Mouse (Mus musculus) G1E (cell line): ENCODE data around the gene Il1b. TPM values are rescaled to one million over a fixed set of nuclear protein-coding genes. Genes with fewer than 3 reads are reported as not detected.
A peak's percentile ranks its signal among the peaks of the same experiment; 100 is the strongest.

Experiments used
- ATAC-seq: 2 replicates; pipeline ENCODE4 v1.8.0; 2016; ENCODE audit warnings: mild to moderate bottlenecking; ENCODE audit not compliant: insufficient number of reproducible peaks, poor library complexity, low FRiP score, severe bottlenecking; ENCODE audit errors: extremely low read depth
- DNase-seq: peaks from one replicate; pipeline ENCODE4 v3.0.0; 2012; ENCODE audit warnings: low spot score
- H3K27me3 ChIP-seq: 2 replicates; pipeline ENCODE4 v1.6.1; 2012; ENCODE audit warnings: mild to moderate bottlenecking, low read length, inconsistent platforms; ENCODE audit not compliant: insufficient read depth
- H3K36me3 ChIP-seq: replicated peaks from 2 replicates; pipeline ENCODE3; 2012; ENCODE audit warnings: mild to moderate bottlenecking, inconsistent platforms
- H3K4me1 ChIP-seq: 2 replicates; pipeline ENCODE4 v1.6.1; 2012; ENCODE audit warnings: low read depth, low read length, inconsistent platforms, mixed read lengths; ENCODE audit not compliant: insufficient read depth
- H3K4me3 ChIP-seq: 2 replicates; pipeline ENCODE4 v1.5.1; 2012; ENCODE audit warnings: low read depth, mild to moderate bottlenecking, inconsistent platforms, low read length, moderate library complexity, mixed read lengths
- H3K9me3 ChIP-seq: replicated peaks from 2 replicates; pipeline ENCODE4 v1.6.1; 2012; ENCODE audit warnings: inconsistent platforms
- CTCF ChIP-seq: IDR thresholded peaks from 2 replicates; pipeline ENCODE4 v1.5.1; 2012; ENCODE audit warnings: low read depth, low read length, inconsistent platforms, mixed read lengths
- GATA1 ChIP-seq: IDR thresholded peaks from 2 replicates; pipeline ENCODE4 v1.6.1; 2012; ENCODE audit warnings: borderline replicate concordance, low read length, inconsistent platforms, mixed read lengths
- GATA2 ChIP-seq: IDR thresholded peaks from 2 replicates; pipeline ENCODE4 v1.6.1; 2012; ENCODE audit warnings: low read depth, low read length, inconsistent platforms, borderline replicate concordance
- POLR2AphosphoS5 ChIP-seq: IDR thresholded peaks from 2 replicates; pipeline ENCODE4 v1.6.1; 2012; ENCODE audit warnings: low read depth, low read length, inconsistent platforms; ENCODE audit not compliant: insufficient replicate concordance
- TAL1 ChIP-seq: conservative IDR thresholded peaks from 2 replicates; pipeline ENCODE4 v1.6.1; 2012; ENCODE audit warnings: low read depth, low read length, inconsistent platforms, mixed read lengths
- polyA plus RNA-seq: library from polyadenylated mRNA; stranded (reverse); fragments of >175 nt; gene quantifications from 2 replicates; pipeline ENCODE4 v1.2.3, GENCODE M21; 2012
- total RNA-seq, 2 experiments: library from RNA; stranded (forward) in 1 of 2; stranded (reverse) in 1 of 2; fragments of 200-1000 nt in 1 of 2; fragments of >200 nt in 1 of 2; fragmentation: Nextera tagmentation in 1 of 2; gene quantifications; 2 replicates each; pipeline ENCODE4 v1.2.3; 2014 to 2017

Il1b gene
- total and polyA plus RNA-seq, 3 experiments, result 0.26 to 82.2 (median 12.2) TPM

- H3K27me3 ChIP-seq, result no peaks in the 10 kb centered on the region
- H3K36me3 ChIP-seq, result no peaks in the 10 kb centered on the region
- DNase-seq (peak; percentile 64), ATAC-seq (0 out of 2 replicates have a peak, but pooled peaks have one; percentile 41)
- H3K4me1 ChIP-seq, result peaks cover 55% of the 10 kb centered on the region
- H3K9me3 ChIP-seq, result no peaks in the 10 kb centered on the region
- TF ChIP-seq CTCF (peak; percentile 64), POLR2AphosphoS5 (no peak), GATA2 (no peak)
- H3K4me3 ChIP-seq, result no peak overlapping the region
These were observed 37.5 kb upstream of the Il1b start for GRCm38 (mm10) chr2:129408476-129408875.

GRCm38 (mm10) chr2:129407596-129407995, 36.7 kb upstream of the Il1b start:
- Histone ChIP-seq H3K4me1 (peaks cover 59% of the 10 kb centered on the region), H3K4me3 (no peak overlapping the region), H3K36me3 (no peaks in the 10 kb centered on the region), H3K27me3 (no peaks in the 10 kb centered on the region), H3K9me3 (no peaks in the 10 kb centered on the region)
- ATAC-seq, result no peak
- DNase-seq, result no peak
- TF ChIP-seq POLR2AphosphoS5, result no peak
- TF ChIP-seq GATA2, result no peak
- no peak for TF ChIP-seq CTCF

GRCm38 (mm10) chr2:129406508-129406907, 35.6 kb upstream of the Il1b start:
- peak; percentile 31; the same call in 1 of the 2 replicates for TF ChIP-seq CTCF
- TF ChIP-seq GATA2, result no peak
- no peak for TF ChIP-seq POLR2AphosphoS5
- no peak for TF ChIP-seq GATA1
- Histone ChIP-seq H3K36me3 (no peaks in the 10 kb centered on the region), H3K27me3 (no peaks in the 10 kb centered on the region), H3K9me3 (no peaks in the 10 kb centered on the region), H3K4me1 (peaks cover 64% of the 10 kb centered on the region), H3K4me3 (no peak overlapping the region)
- DNase-seq, result no peak
- ATAC-seq, result no peak

GRCm38 (mm10) chr2:129403786-129404185, 32.8 kb upstream of the Il1b start:
- TF ChIP-seq TAL1, result peak; percentile 58
- TF ChIP-seq GATA2, result no peak
- Histone ChIP-seq H3K4me1 (peaks cover 79% of the 10 kb centered on the region), H3K27me3 (no peaks in the 10 kb centered on the region), H3K36me3 (no peaks in the 10 kb centered on the region), H3K9me3 (no peaks in the 10 kb centered on the region), H3K4me3 (no peak overlapping the region; the same call in 1 of the 2 replicates)
- DNase-seq (peak; percentile 21), ATAC-seq (peak; percentile 68)

- no peak overlapping the region; the same call in 1 of the 2 replicates for H3K4me3 ChIP-seq
- H3K4me1 ChIP-seq, result peaks cover 71% of the 10 kb centered on the region
- no peaks in the 10 kb centered on the region for H3K27me3 ChIP-seq
- no peak for DNase-seq
- TF ChIP-seq CTCF, result no peak
- peak; percentile 60 for TF ChIP-seq TAL1
- 0 out of 2 replicates have a peak, but pooled peaks have one; percentile 18 for ATAC-seq
- no peaks in the 10 kb centered on the region for H3K9me3 ChIP-seq
- H3K36me3 ChIP-seq, result no peaks in the 10 kb centered on the region
These were observed 31.4 kb upstream of the Il1b start for GRCm38 (mm10) chr2:129402330-129402729.

- no peaks in the 10 kb centered on the region for H3K27me3 ChIP-seq
- H3K36me3 ChIP-seq, result no peaks in the 10 kb centered on the region
- no peak overlapping the region for H3K4me3 ChIP-seq
- no peak for DNase-seq
- H3K4me1 ChIP-seq, result peaks cover 70% of the 10 kb centered on the region
- no peaks in the 10 kb centered on the region for H3K9me3 ChIP-seq
- no peak for ATAC-seq
- TF ChIP-seq POLR2AphosphoS5, result no peak
- TF ChIP-seq GATA2, result no peak
- TF ChIP-seq CTCF, result no peak
- no peak for TF ChIP-seq TAL1
- no peak for TF ChIP-seq GATA1
These were observed 30.9 kb upstream of the Il1b start for GRCm38 (mm10) chr2:129401803-129402202.

GRCm38 (mm10) chr2:129398176-129398575, 27.2 kb upstream of the Il1b start:
- ATAC-seq, result no peak
- H3K9me3 ChIP-seq, result no peaks in the 10 kb centered on the region
- peaks cover 56% of the 10 kb centered on the region for H3K4me1 ChIP-seq
- peak overlapping the region; percentile 40; the same call in 1 of the 2 replicates for H3K4me3 ChIP-seq
- no peaks in the 10 kb centered on the region for H3K27me3 ChIP-seq
- no peaks in the 10 kb centered on the region for H3K36me3 ChIP-seq
- no peak for DNase-seq
- TF ChIP-seq POLR2AphosphoS5, result no peak
- TF ChIP-seq GATA2, result no peak
- TF ChIP-seq GATA1, result no peak
- no peak for TF ChIP-seq TAL1
- no peak for TF ChIP-seq CTCF
